Mouse (Mus musculus) liver, adult (tissue): ENCODE measurements around the gene Aldh1l1.

Source experiments
- GATA4 ChIP-seq: IDR thresholded peaks from 2 replicates; pipeline ENCODE4 v1.6.1; 2014; ENCODE audit warnings: mild to moderate bottlenecking, low read length; ENCODE audit not compliant: insufficient replicate concordance

Aldh1l1 gene

DNA sequence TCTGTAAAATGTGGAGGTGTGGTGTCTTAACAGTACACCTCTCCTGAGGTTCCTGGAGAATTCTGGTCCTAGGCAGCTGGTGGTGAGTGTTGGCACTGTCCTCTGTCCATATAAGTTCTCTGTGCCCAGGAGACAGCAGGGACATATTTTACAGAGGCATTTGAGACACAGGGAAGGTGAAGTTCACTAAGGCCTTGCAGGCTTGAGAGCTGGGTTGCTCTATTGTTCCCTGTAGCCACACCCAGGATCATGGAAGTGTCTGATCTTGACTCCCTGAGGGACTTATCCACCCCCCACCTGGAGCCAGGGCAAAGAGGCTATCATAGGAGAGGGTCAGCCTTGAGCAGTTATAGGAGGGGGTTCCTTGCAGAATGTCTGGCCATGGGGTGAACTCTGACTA, 65.0 kb downstream of the Aldh1l1 start:
- TF ChIP-seq GATA4, result no peak

DNA sequence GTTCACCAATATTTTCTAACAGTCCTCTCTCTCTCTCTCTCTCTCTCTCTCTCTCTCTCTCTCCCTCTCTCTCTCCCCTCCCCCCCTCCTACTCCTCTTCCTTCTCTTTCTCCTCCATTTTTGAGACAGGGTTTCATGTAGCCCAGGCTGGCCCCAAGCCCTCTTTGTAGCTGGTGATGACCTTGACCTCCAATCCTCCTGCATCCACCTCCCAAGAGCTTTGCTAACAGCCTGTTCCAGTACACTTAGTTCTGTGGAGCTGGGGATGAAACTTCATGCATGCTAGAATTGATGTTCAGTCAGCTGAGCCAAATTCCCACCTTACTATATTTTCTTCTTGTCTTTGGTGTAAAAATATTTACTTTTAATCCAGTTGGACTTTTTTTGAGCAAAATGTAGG, 67.0 kb downstream of the Aldh1l1 start:
- TF ChIP-seq GATA4, result no peak

DNA sequence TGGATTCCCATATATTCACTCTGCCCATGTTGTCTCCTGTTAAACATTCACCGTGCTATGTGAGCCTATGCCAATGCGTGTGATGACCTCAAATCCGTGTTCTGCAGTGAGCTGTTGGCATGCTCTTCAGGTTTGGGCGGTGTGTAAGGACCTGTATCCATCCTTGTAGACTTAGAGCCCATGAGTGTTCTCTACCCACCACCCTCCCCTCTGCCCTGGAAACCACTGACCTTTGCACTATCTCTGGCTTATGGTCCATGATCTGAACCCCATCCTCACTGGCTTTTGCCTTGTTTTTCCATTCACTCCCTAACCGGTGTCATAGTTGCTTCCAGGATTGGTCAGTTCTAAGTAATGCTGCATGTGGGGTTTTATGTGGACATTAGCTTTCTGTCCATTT, 67.5 kb downstream of the Aldh1l1 start:
- TF ChIP-seq GATA4, result no peak

DNA sequence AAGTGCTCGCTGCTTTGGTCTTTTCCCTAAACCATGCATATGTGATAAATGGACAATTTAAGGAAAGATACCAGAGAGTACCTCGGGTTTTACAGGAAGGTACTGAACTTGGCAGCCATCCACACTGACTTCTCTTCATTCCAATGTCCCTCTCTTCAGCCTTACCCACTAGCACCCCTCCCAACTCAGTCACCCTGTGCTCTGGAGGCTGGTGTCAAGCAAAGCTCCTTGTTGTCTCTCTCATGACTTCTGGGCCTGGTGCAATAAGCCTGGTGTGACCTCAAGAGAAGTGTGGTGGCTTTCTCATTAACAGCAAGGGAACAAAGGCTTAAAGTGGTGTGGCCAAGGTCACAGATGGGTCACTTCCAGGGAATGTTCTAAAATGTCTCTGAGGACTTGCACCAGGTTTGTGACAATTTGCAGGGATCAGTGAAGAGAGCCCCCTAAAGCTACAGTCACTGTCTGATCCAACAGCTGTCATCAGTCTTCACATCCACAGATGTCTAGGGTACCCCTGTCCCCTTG, 70.4 kb downstream of the Aldh1l1 start:
- no peak for TF ChIP-seq GATA4

GRCm38 (mm10) chr6:90557077-90557476, 70.8 kb downstream of the Aldh1l1 start:
- TF ChIP-seq GATA4, result no peak

- no peak for TF ChIP-seq GATA4
Measured at GRCm38 (mm10) chr6:90557829-90558693, 71.8 kb downstream of the Aldh1l1 start.

- no peak for TF ChIP-seq GATA4
Measured at GRCm38 (mm10) chr6:90560390-90561058, 74.3 kb downstream of the Aldh1l1 start.

GRCm38 (mm10) chr6:90561234-90561781, 75.1 kb downstream of the Aldh1l1 start:
- no peak for TF ChIP-seq GATA4

DNA sequence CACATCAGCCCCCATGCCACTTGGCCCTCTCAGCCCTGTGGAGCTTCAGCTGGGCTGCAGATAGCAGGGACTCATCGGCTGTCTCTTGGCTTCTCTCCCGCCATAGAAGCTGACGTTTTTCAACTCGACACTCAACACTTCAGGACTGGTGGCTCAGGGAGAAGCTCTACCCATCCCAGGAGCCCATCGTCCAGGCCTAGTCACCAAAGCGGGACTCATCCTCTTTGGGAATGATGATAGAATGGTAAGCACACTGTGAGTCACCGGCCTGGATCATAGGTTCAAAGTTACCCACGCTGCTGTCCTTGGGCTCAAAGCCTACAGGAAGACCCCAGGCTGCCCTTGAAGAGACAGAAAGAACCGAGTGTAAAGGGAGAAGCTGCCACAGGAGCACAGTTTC, 78.0 kb downstream of the Aldh1l1 start:
- TF ChIP-seq GATA4, result no peak

- no peak for TF ChIP-seq GATA4
Measured at GRCm38 (mm10) chr6:90565357-90566215, 79.4 kb downstream of the Aldh1l1 start.

- TF ChIP-seq GATA4, result no peak
Measured at GRCm38 (mm10) chr6:90567486-90567885, 81.3 kb downstream of the Aldh1l1 start.

- TF ChIP-seq GATA4, result no peak
Measured at GRCm38 (mm10) chr6:90567928-90568327, 81.7 kb downstream of the Aldh1l1 start.

DNA sequence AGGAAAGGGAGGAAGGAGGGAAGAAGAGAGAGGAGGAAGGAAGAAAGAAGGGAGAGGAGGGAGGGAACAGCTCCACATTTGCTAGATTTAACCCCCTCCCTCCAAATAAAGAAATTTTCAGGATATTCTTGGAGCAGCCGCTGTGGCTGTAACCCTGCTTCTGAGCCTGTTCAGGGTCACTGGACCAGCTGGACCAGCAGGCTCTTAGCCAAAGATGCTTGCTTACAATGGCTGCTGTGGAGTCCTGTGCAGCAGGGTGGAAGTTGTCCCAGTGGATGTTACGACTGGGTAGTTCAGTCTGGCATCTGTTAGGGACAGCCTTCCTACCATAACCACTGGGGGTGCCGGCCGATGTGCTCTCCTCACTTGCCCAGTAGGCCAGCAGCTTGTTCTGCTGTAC, 82.5 kb downstream of the Aldh1l1 start:
- no peak for TF ChIP-seq GATA4

DNA sequence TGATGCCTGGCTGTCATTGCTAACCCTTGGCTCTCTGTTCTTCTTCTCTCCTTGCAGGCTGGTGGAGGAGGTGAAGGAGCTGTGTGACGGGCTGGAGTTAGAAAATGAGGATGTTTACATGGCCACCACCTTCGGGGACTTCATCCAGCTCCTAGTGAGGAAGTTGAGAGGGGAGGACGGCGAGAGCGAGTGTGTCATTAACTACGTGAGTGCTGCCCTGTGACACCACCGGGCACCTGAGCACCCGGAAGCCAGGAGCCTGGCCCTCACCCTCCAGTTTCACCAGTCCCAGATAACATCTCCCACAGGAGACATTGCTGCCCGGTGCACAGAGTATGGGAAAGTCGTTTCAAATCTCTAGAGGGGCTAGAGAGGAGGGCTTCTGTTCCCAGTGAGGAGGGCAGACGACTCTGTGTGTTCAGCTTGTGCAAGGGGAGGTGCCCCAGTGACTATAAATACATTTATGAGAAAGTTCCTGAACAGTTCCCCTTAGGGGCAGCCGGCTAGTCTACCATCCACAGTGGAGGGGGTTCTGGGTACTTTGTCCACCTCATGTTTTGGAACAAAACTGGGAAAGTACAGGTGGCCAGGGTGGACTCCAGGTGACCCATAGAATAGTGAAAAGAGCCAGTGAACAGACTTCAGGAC, 83.6 kb downstream of the Aldh1l1 start:
- TF ChIP-seq GATA4, result no peak

GRCm38 (mm10) chr6:90570392-90570791, 84.2 kb downstream of the Aldh1l1 start:
- no peak for TF ChIP-seq GATA4

DNA sequence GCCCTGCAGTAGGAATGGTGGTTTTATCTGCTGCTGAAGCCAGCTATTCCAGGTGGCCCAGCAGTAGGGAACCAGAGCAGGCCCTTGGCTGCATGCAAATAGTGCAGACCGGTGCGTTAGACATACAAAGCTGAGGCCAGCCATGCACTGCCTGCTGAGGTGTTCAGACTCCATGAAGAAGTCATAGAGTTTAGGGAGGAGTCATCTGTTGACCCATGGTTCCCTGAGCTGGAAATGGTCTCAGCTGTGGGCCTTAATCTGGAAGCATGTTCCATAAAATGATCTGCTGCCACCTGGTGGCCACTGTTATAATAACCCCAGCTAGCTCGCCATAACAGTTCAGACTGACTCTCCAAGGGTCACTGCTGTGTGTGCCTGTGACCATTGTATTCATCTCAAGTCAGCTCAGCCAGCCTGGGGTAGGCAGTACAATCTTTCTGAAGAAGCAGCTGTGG, 89.1 kb downstream of the Aldh1l1 start:
- no peak for TF ChIP-seq GATA4
